Mouse (Mus musculus) Patski (cell line): Measurements from ENCODE around the gene Lrmda. TPM values are rescaled to one million over a fixed set of nuclear protein-coding genes. Genes with fewer than 3 reads are reported as not detected.

Experiments
- ATAC-seq: fragments of 100-300 bp; one replicate; pipeline ENCODE4 v1.8.0; 2021
- CTCF ChIA-PET: fragments of 350-600 bp; sonication (Branson Sonifier 250); formaldehyde crosslinking; loops from one replicate; lab custom pipeline; 2022; ENCODE audit warnings: inconsistent platforms; lab: Charles Lee
- POLR2A ChIA-PET: fragments of 350-600 bp; sonication (Branson Sonifier 250); formaldehyde crosslinking; loops from one replicate; lab custom pipeline; 2022; ENCODE audit warnings: antibody characterized with exemption, inconsistent platforms; lab: Charles Lee
- DNase-seq: peaks from one replicate; pipeline ENCODE4 v3.0.0-alpha.2; 2011; ENCODE audit warnings: low read depth, low spot score
- H3K27me3 ChIP-seq: fragments of 371-371 bp; one replicate; pipeline ENCODE4 v1.5.1; 2021
- CTCF ChIP-seq: fragments of 100-300 bp; IDR thresholded peaks from one replicate; pipeline ENCODE4 v1.5.1; 2021
- in situ Hi-C: fragments of 300-500 bp; cut with MboI; formaldehyde crosslinking; loops from 3 replicates; pipeline ENCODE4 v1.11.1; 2018; ENCODE audit warnings: low pct_unique_long_range_greater_than_20kb, mixed read lengths
- polyA plus RNA-seq: library from polyadenylated mRNA; unstranded; gene quantifications from one replicate; pipeline ENCODE4 v1.2.3, GENCODE M21; 2021

The Lrmda gene
- polyA plus RNA-seq, 1 experiment from 2014 or later = 0.26 TPM

DNA sequence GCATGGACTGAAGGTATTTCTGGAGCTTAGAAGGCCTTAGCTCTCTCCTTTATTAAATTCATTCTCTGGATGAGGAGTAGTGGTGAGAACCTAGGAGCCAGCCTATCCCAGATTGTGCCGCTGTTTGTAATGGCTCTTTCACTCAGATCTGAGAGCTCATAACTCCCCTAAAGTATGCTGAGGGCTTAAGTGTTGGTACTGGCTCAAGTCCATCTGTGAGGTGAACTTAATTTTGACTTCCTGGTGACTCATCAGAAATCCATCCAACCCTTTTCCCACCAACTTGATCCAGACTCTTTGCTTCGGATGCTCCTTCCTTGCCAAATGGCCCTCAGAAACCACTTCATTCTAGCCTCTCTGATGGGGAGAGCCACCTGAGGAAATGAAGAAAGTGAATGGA is 910.1 kb downstream of the Lrmda start:
- no peak for TF ChIP-seq CTCF
- ATAC-seq = peak; percentile 88
- peak; percentile 97 for DNase-seq
- CTCF ChIA-PET = interaction anchor here (0.9 to 1.4 kb wide), 3 partner anchors 34 to 133 kb away, joined by 3 to 4 read pairs (median 4); no protein-coding TSS in a partner anchor
- H3K27me3 ChIP-seq = no peaks in the 10 kb centered on the region
- POLR2A ChIA-PET = interaction anchor here (1.5 kb wide), 1 partner anchor 15 kb away, joined by 3 read pairs; no protein-coding TSS in a partner anchor
- in situ Hi-C loops = no loop called here

DNA sequence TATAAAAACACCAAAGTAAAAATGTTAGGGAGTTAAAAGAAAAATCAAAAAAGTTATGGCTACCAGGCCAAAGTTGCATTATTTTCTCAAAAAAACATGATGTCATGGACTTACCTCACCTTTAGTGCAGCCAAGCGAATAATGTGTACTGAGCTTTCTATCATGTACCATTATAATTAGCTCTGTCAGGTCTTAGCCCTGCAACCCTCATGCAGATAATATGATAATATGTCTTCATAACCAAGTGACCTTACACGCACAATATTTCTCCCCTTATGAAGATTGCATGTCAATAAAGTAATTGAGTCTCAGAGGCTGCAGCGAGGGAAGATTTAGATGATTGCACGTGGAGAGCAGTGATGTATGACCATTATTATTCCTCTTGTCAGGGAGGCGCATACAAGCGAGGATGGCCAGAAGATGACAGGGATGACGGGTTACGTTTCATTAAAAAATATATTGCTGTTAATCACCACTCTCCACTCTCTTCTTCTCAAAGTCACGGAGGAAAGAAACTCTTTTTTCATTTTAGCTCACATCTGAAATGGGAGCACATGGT is 911.1 kb downstream of the Lrmda start:
- DNase-seq = no peak
- no peak for TF ChIP-seq CTCF
- POLR2A ChIA-PET = interaction anchor here (1.5 kb wide), 1 partner anchor 14 kb away, joined by 3 read pairs; no protein-coding TSS in a partner anchor
- ATAC-seq = no peak
- in situ Hi-C loops = no loop called here
- H3K27me3 ChIP-seq = no peaks in the 10 kb centered on the region
- CTCF ChIA-PET = interaction anchor here (1.1 kb wide), 1 partner anchor 120 kb away, joined by 3 read pairs; no protein-coding TSS in a partner anchor

DNA sequence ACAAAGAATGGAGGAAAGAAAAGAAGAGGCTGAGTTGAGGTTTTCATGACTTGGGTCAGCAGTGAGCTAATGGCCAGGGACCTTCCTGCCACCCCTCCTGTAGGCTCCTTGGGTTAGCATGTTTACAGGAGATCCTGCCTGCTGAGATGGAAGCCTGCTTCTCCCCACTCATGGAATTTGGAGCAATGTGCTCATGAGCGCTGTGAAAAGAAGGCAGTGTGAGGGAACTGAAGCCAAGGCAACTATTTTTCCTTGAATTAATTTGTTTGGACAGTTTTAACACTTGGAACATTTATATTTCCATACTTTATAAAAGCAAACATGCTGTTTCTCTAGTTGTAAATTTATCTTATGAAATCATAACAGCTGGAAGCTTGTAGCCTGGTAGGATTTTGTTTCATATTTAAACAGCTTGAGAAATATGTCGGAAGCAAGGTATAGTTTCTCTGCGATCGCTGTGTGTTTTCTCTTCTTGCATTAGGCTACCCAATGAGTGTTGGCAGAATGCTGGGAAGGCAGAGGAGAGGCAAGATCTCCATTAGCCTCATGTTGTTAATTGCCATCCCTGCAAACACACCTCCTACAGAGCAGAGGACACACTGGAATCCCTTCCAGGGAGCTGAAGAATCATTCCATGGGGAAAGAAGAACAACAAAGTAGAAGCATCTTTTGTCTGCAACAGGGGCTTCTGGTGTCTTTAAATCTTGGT is 911.8 kb downstream of the Lrmda start:
- CTCF ChIA-PET = interaction anchor here (1.1 kb wide), 1 partner anchor 121 kb away, joined by 3 read pairs; no protein-coding TSS in a partner anchor
- POLR2A ChIA-PET = interaction anchor here (1.5 kb wide), 1 partner anchor 13 kb away, joined by 3 read pairs; no protein-coding TSS in a partner anchor
- in situ Hi-C loops = no loop called here
- DNase-seq (no peak), ATAC-seq (no peak)
- H3K27me3 ChIP-seq = no peaks in the 10 kb centered on the region
- no peak for TF ChIP-seq CTCF

DNA sequence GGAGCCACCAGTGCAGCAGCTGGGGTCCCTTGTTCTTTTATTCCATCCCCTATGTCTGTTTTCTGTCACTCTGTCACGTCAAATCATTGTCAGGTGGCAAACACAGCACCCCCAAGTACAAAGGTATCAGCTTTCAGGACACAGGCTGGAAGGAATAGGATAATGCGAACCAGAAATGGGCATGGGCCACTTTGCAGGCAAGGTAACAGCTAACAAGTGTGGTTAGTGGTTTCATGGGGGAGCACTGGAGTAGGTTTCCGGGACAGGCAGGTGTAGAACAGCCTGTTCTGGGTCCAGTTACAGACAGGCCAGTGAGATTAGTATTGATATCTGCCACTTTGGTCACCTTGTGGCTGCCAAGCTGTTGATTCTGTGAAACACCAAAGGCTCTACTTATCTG is 917.2 kb downstream of the Lrmda start:
- ATAC-seq = no peak

DNA sequence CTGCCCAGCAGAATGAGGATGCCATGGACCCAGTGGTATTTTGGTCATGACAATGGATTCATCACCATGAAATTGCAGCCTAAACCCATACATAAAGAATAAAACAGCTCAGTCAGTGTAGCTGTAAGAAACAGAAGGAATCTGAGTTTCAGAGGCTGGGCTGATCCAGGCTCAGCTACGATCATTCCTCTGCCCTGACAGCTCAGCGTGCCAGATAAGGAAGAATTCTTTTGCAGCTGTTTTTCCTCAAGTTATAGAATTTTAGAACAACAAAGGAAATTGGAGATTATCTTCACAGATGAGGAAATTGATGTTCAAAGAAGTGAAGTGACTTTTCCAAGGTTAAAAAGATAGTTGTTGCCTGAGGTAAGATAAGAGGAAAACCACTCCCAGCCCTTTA is 921.1 kb downstream of the Lrmda start:
- H3K27me3 ChIP-seq = no peaks in the 10 kb centered on the region
- no peak for ATAC-seq
- in situ Hi-C loops = no loop called here
- ChIA-PET CTCF (no interaction called here), POLR2A (no interaction called here)
- DNase-seq = no peak
- no peak for TF ChIP-seq CTCF

More for the DNA sequence above, 917.2 kb downstream of the Lrmda start:
- TF ChIP-seq CTCF = no peak
- DNase-seq = no peak
- ChIA-PET POLR2A (no interaction called here), CTCF (interaction anchor here (1.5 kb wide), 1 partner anchor 27 kb away, joined by 3 read pairs; no protein-coding TSS in a partner anchor)
- in situ Hi-C loops = no loop called here
- no peaks in the 10 kb centered on the region for H3K27me3 ChIP-seq

DNA sequence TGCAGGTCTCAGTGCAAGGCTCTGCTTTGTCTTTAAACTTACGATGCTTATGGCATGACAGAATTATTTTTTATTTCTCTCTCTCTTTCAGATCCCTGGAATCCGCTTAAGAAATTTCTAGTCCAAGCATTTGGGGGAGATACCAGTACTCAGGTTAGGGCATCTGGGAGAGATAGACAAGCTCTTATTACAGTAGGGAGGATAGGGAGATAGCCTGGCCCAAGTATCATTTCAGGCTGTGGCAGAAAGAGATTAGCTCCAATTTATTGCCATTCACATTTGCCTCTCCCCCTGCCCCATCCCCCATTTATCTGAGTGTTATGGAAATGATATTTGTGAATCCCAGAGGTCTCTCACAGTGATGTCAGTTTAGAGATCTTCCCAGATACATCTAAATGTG is 923.1 kb downstream of the Lrmda start:
- CTCF ChIA-PET = interaction anchor here (1.1 kb wide), 1 partner anchor 9 kb away, joined by 3 read pairs; no protein-coding TSS in a partner anchor
- in situ Hi-C loops = no loop called here
- POLR2A ChIA-PET = interaction anchor here (1.1 kb wide), 1 partner anchor 22 kb away, joined by 3 read pairs; no protein-coding TSS in a partner anchor
- H3K27me3 ChIP-seq = no peaks in the 10 kb centered on the region
- DNase-seq (no peak), ATAC-seq (no peak)
- no peak for TF ChIP-seq CTCF

DNA sequence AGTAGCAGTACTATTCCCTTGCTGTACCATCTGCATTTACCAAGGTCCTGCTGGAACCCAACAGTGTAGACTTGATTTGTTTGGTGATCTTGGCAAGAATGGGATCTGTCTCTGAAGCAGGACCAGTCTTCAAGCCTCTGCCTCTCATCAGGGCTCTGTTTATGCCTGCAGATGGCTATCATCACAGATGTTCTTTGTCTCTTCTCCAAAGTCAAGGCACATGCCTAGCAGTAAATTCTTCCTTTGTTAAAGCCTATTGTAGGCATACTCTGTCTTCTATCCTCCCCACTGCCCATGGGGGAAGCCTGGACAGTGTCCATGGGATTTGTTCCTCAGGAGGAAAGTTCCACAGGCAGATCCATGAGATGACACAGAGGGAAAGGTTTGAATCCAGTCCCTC is 930.0 kb downstream of the Lrmda start:
- H3K27me3 ChIP-seq = no peaks in the 10 kb centered on the region
- POLR2A ChIA-PET = interaction anchor here (0.6 kb wide), 1 partner anchor 12 kb away, joined by 3 read pairs; no protein-coding TSS in a partner anchor
- CTCF ChIA-PET = interaction anchor here (1.4 kb wide), 1 partner anchor 14 kb away, joined by 5 read pairs; no protein-coding TSS in a partner anchor
- no peak for TF ChIP-seq CTCF
- in situ Hi-C loops = no loop called here
- ATAC-seq = no peak
- DNase-seq = no peak

DNA sequence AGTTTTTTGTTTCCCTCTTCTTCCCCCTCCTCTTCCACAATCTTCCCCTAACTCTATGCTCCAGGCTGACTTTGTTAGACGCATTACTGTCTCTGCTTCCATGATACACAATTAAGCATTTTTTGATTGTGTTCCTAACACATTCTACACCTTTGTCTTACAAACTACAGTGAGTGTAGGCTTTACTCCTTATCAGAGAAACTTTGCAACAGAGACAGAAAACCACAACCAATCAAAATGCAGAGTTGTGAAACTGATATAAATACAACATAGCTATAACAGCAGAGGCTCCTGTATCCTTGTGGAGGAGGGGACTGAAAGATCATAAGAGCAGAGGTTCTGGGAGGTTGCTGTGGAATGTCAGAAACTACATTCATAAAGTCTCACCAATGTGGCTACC is 933.5 kb downstream of the Lrmda start:
- CTCF ChIA-PET = interaction anchor here (1.0 to 1.5 kb wide), 3 partner anchors 9 to 93 kb away, joined by 3 to 4 read pairs (median 3); no protein-coding TSS in a partner anchor
- DNase-seq (no peak), ATAC-seq (no peak)
- TF ChIP-seq CTCF = no peak
- POLR2A ChIA-PET = no interaction called here
- in situ Hi-C loops = no loop called here
- H3K27me3 ChIP-seq = no peaks in the 10 kb centered on the region

DNA sequence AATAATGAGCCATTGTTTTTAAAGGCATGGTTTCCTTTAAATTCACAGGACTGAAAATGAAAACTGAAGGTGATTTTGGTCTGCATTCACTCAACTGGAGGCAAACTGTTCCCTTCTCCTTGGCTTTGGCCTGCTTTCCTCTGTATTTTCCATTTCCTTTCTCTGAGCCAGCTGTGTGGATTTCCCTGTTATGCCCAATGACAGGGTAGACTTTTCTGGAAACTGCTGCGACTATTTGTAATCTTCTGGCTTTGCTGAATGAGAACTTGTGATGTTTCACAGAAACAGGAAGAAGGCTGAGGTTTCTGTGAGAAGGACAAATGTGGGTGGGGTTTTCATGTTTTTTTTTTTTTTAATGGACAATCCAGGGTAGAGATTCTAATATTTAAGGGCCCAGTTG is 940.7 kb downstream of the Lrmda start:
- no peak for TF ChIP-seq CTCF
- no peak for ATAC-seq
- DNase-seq = no peak
- POLR2A ChIA-PET = no interaction called here
- H3K27me3 ChIP-seq = no peaks in the 10 kb centered on the region
- CTCF ChIA-PET = no interaction called here
- in situ Hi-C loops = loop anchor here (10.0 kb wide), 1 partner anchor 75 kb away; no protein-coding TSS in a partner anchor
